Comparison of ENCODE assay signal across 8 mouse cellular contexts in the genomic region with DNA sequence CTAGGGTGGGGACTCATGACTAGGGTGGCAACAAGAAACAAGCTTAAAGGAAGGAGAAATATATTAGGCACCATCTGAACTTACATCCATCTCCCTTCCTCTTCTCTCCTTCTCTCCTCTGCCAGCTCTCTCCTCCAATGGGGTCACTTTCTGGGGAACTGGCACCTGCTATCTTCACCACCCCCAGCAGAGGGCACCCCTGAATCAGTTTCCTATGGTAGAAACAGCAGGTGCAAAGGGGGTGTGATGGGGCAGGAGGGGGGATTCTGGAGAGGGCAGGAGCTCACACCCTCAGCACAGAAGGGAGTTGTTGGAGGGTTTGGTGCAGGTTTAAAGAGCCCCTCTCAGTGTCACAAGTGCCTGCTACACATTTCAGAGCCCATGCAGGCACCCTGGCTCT. TPM values are rescaled to one million over a fixed set of nuclear protein-coding genes. Genes with fewer than 3 reads are reported as not detected.
A peak's percentile ranks its signal among the peaks of the same experiment; 100 is the strongest.
DNase-seq lines count a peak whose midpoint lies in the region; ATAC-seq and TF ChIP-seq lines count a peak whose summit lies in the region.
"Had no signal": no experiment of that assay in that cellular context is flagged by ENCODE, and none has a peak within 500 bp of the region (broad histone marks: within the 10 kb centered on the region; RNA-seq: fewer than 3 reads in every experiment).

No protein-coding gene starts in this region.

- H3K4me1 ChIP-seq in hindbrain, embryonic 11.5 days (replicated peaks; ENCODE audit: control insufficient read depth, insufficient read depth, low read length): no peaks in the 10 kb centered on the region; the same call in 1 of the 2 replicates
- H3K4me1 ChIP-seq in hindbrain, embryonic 16.5 days (ENCODE audit: control insufficient read depth, insufficient read depth, low read depth, low read length): peaks cover 13% of the 10 kb centered on the region
- peaks cover 17% of the 10 kb centered on the region for H3K4me1 ChIP-seq in G1E (ENCODE audit: insufficient read depth, low read depth, low read length)
- peaks cover 5% of the 10 kb centered on the region for H3K4me1 ChIP-seq in cortical plate, adult 2 months (ENCODE audit: control insufficient read depth, insufficient read depth, low read length)
- H3K4me1 ChIP-seq in liver, postnatal 0 days (ENCODE audit: insufficient read depth): peaks cover 7% of the 10 kb centered on the region

- no peak overlapping the region for H3K4me3 ChIP-seq in hindbrain, embryonic 11.5 days (ENCODE audit: low read depth, low read length)
- no peak overlapping the region for H3K4me3 ChIP-seq in hindbrain, embryonic 16.5 days (ENCODE audit: low read length)
- no peak overlapping the region for H3K4me3 ChIP-seq in G1E (ENCODE audit: low read depth, low read length)
- H3K4me3 ChIP-seq in cortical plate, adult 2 months (ENCODE audit: insufficient read depth, low read length): no peak overlapping the region
- H3K4me3 ChIP-seq in liver, postnatal 0 days (ENCODE audit: low read depth, low read length): no peak overlapping the region
- H3K4me3 ChIP-seq: limb, embryonic 15.5 days had no signal

- no peaks in the 10 kb centered on the region for H3K27me3 ChIP-seq in hindbrain, embryonic 11.5 days (ENCODE audit: control insufficient read depth, insufficient read depth, low read length)
- no peaks in the 10 kb centered on the region for H3K27me3 ChIP-seq in hindbrain, embryonic 16.5 days (replicated peaks; ENCODE audit: control insufficient read depth, insufficient read depth, low read length)
- peaks cover 17% of the 10 kb centered on the region for H3K27me3 ChIP-seq in G1E (ENCODE audit: insufficient read depth, low read length)
- H3K27me3 ChIP-seq in liver, postnatal 0 days (ENCODE audit: insufficient read depth, low read length): no peaks in the 10 kb centered on the region
- H3K27me3 ChIP-seq: limb, embryonic 15.5 days had no signal

- no peaks in the 10 kb centered on the region for H3K9me3 ChIP-seq in hindbrain, embryonic 11.5 days (ENCODE audit: control insufficient read depth, low read length)
- H3K9me3 ChIP-seq in hindbrain, embryonic 16.5 days (ENCODE audit: control insufficient read depth, low read length): no peaks in the 10 kb centered on the region
- H3K9me3 ChIP-seq in G1E (replicated peaks): peaks cover 3% of the 10 kb centered on the region; the same call in 1 of the 2 replicates
- no peaks in the 10 kb centered on the region for H3K9me3 ChIP-seq in liver, postnatal 0 days (ENCODE audit: low read length)
- H3K9me3 ChIP-seq: limb, embryonic 15.5 days had no signal

- no peak overlapping the region for H3K27ac ChIP-seq in hindbrain, embryonic 11.5 days (ENCODE audit: low read depth, low read length)
- H3K27ac ChIP-seq in hindbrain, embryonic 16.5 days (ENCODE audit: low read depth, low read length): no peak overlapping the region
- no peak overlapping the region for H3K27ac ChIP-seq in cortical plate, adult 2 months (ENCODE audit: insufficient read depth, low read length)
- H3K27ac ChIP-seq in liver, postnatal 0 days (ENCODE audit: low read depth): no peak overlapping the region
- H3K27ac ChIP-seq: limb, embryonic 15.5 days had no signal

- H3K36me3 ChIP-seq in hindbrain, embryonic 11.5 days (ENCODE audit: control insufficient read depth, insufficient read depth, low read length): no peaks in the 10 kb centered on the region
- H3K36me3 ChIP-seq in hindbrain, embryonic 16.5 days (ENCODE audit: control insufficient read depth, insufficient read depth, low read length): no peaks in the 10 kb centered on the region
- H3K36me3 ChIP-seq in G1E (replicated peaks): no peaks in the 10 kb centered on the region
- H3K36me3 ChIP-seq in liver, postnatal 0 days (replicated peaks; ENCODE audit: insufficient read depth, low read length): no peaks in the 10 kb centered on the region
- H3K36me3 ChIP-seq: limb, embryonic 15.5 days had no signal

- peak; percentile 56 for DNase-seq in hindbrain, embryonic 11.5 days (ENCODE audit: low spot score)
- DNase-seq in CD4-positive helper T cell, adult 2 months (ENCODE audit: low read depth, low spot score): peak; percentile 64
- DNase-seq in G1E (ENCODE audit: low spot score): peak; percentile 22
- peak; percentile 49 for DNase-seq in liver, postnatal 0 days
- peak; percentile 24 to 66 for DNase-seq in spleen, adult 18-20 months

- TF ChIP-seq POLR2A in cortical plate, adult 2 months (IDR thresholded peaks at IDR 0.05; ENCODE audit: extremely low read depth, insufficient read depth, low read length): no peak

- no peak overlapping the region for H3K9ac ChIP-seq in hindbrain, embryonic 11.5 days (ENCODE audit: low read depth, low read length)
- no peak overlapping the region for H3K9ac ChIP-seq in hindbrain, embryonic 16.5 days (ENCODE audit: low read depth, low read length)
- no peak overlapping the region for H3K9ac ChIP-seq in liver, postnatal 0 days (replicated peaks)
- H3K9ac ChIP-seq: limb, embryonic 15.5 days had no signal

- ATAC-seq in hindbrain, embryonic 11.5 days (ENCODE audit: low FRiP score): no peak
- no peak for ATAC-seq in hindbrain, embryonic 16.5 days
- ATAC-seq in G1E (ENCODE audit: extremely low read depth, insufficient number of reproducible peaks, low FRiP score, poor library complexity, severe bottlenecking): no peak
- ATAC-seq in liver, postnatal 0 days: no peak

- no peak overlapping the region for H3K4me2 ChIP-seq in hindbrain, embryonic 11.5 days (replicated peaks; ENCODE audit: low read depth, low read length)
- no peak overlapping the region for H3K4me2 ChIP-seq in hindbrain, embryonic 16.5 days (ENCODE audit: low read length)
- no peak overlapping the region for H3K4me2 ChIP-seq in liver, postnatal 0 days (ENCODE audit: low read depth, low read length)
- H3K4me2 ChIP-seq: limb, embryonic 15.5 days had no signal

- no peak for TF ChIP-seq EP300 in liver, postnatal 0 days (IDR thresholded peaks at IDR 0.05; ENCODE audit: low read depth)

- peak; percentile 49; the same call in 1 of the 2 replicates for TF ChIP-seq CTCF in G1E (IDR thresholded peaks at IDR 0.05; ENCODE audit: low read depth, low read length)
- peak; percentile 59 for TF ChIP-seq CTCF in cortical plate, adult 2 months (IDR thresholded peaks at IDR 0.05; ENCODE audit: extremely low read depth, insufficient read depth, low read length)
- peak; percentile 58 for TF ChIP-seq CTCF in liver, postnatal 0 days (IDR thresholded peaks at IDR 0.05; ENCODE audit: low read depth)

RNA-seq across cellular contexts. Expression of a gene that starts 3.1 kb away (rescaled TPM):
- 51.3 and 53.5 TPM in 2 replicates for polyA plus RNA-seq in hindbrain, embryonic 11.5 days (2014; fragmentation: Nextera tagmentation; extraction: Ambion mirVana)
- polyA plus RNA-seq in hindbrain, embryonic 16.5 days (2015; fragmentation: Nextera tagmentation; extraction: Ambion mirVana): 40.6 and 42.6 TPM in 2 replicates
- total RNA-seq in G1E (2014; fragmentation: Nextera tagmentation) (7.3 and 8.4 TPM in 2 replicates), G1E (2017) (13.7 and 16.4 TPM in 2 replicates)
- 25.7 and 28.1 TPM in 2 replicates for polyA plus RNA-seq in G1E (2012)
- 25.2 and 26.5 TPM in 2 replicates for polyA plus RNA-seq in cortical plate, adult 2 months (2012; rRNA removed)
- polyA plus RNA-seq in liver, postnatal 0 days (2015; fragmentation: Nextera tagmentation; extraction: Ambion mirVana): 8.8 and 9.1 TPM in 2 replicates

RNA-seq across cellular contexts. Expression of a gene that starts 7.3 kb away (rescaled TPM):
- 2.3 and 3.2 TPM in 2 replicates for polyA plus RNA-seq in hindbrain, embryonic 11.5 days (2014; fragmentation: Nextera tagmentation; extraction: Ambion mirVana)
- polyA plus RNA-seq in hindbrain, embryonic 16.5 days (2015; fragmentation: Nextera tagmentation; extraction: Ambion mirVana): 3.0 and 3.3 TPM in 2 replicates
- total RNA-seq in G1E (2014; fragmentation: Nextera tagmentation) (not detected in 2 replicates), G1E (2017) (0.12 and 0.16 TPM in 2 replicates)
- polyA plus RNA-seq in G1E (2012): not detected in 2 replicates
- polyA plus RNA-seq in cortical plate, adult 2 months (2012; rRNA removed): 1.4 and 1.7 TPM in 2 replicates
- polyA plus RNA-seq in liver, postnatal 0 days (2015; fragmentation: Nextera tagmentation; extraction: Ambion mirVana): 0.13 and 0.34 TPM in 2 replicates

RNA-seq across cellular contexts. Expression of a gene that starts 23.2 kb away (rescaled TPM):
- polyA plus RNA-seq in hindbrain, embryonic 11.5 days (2014; fragmentation: Nextera tagmentation; extraction: Ambion mirVana): 0.14 and 0.17 TPM in 2 replicates
- 11.7 and 13.1 TPM in 2 replicates for polyA plus RNA-seq in hindbrain, embryonic 16.5 days (2015; fragmentation: Nextera tagmentation; extraction: Ambion mirVana)
- total RNA-seq in G1E (2014; fragmentation: Nextera tagmentation): not detected in 2 replicates
- total RNA-seq in G1E (2017): 0.11 and 0.17 TPM in 2 replicates
- polyA plus RNA-seq in G1E (2012): not detected in 2 replicates
- polyA plus RNA-seq in cortical plate, adult 2 months (2012; rRNA removed): 14.0 and 16.0 TPM in 2 replicates
- polyA plus RNA-seq in liver, postnatal 0 days (2015; fragmentation: Nextera tagmentation; extraction: Ambion mirVana): 46.2 and 49.5 TPM in 2 replicates

Comparison
In these comparisons a context has a peak if more than half of its experiments do, and no peak if none do; other contexts are left out.
1. RNA of a gene that starts 23.2 kb away (polyA plus RNA-seq): 46.2 to 49.5 TPM in liver, postnatal 0 days, 14.0 to 16.0 TPM in cortical plate, adult 2 months and 11.7 to 13.1 TPM in hindbrain, embryonic 16.5 days; 0.14 to 0.17 TPM in hindbrain, embryonic 11.5 days and not detected in G1E; every median in the first group is over 10 times any median in the second.
2. Peak in every context shown above with its lines, with median percentiles within 50 percentile points of each other: DNase-seq and CTCF ChIP-seq.